Mouse (Mus musculus): Measurements from ENCODE around the gene Pip5k1c.

DNA sequence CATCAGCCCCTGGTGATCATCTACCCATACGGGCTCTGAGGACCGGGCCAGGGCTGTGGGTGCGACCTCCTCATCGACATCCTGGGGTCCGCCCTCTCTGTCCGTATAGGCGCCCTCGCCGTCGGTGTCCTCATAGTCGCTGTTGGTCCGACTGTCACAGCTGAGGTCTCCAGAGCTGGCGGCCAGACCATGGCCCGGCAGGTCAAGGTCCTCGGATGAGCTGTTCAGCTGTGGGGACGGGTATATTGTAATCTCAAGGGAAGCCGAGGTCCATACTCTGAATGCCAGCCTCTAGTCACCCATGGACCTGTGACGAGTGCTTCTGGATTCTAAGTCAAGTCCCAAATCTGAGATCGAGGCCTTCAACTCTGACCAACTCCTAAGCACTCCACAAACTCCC is 18.9 kb upstream of the Pip5k1c start:
- no peak for TF ChIP-seq CTCF (IDR thresholded peaks at IDR 0.05; ENCODE audit: low read depth, low read length)
- no peak for TF ChIP-seq POLR2A (IDR thresholded peaks at IDR 0.05; ENCODE audit: extremely low read depth, insufficient read depth, low read length)

All from liver, adult 2 months (tissue).